Mouse (Mus musculus) left cerebral cortex, postnatal 10 days (tissue): ENCODE measurements around the gene Rgp1. TPM values are rescaled to one million over a fixed set of nuclear protein-coding genes. Genes with fewer than 3 reads are reported as not detected.

Experiments used
- DNase-seq, 2 experiments: peaks; one replicate each; pipeline ENCODE4 v3.0.0; 2021 to 2022; ENCODE audit warnings: low spot score in 2 of 2, mixed read lengths in 1 of 2; ENCODE audit errors: extremely low spot score in 1 of 2
- intact Hi-C: fragments of 180-260 bp; cut with DNase I; formaldehyde crosslinking; loops from one replicate; pipeline ENCODE4 v1.15.1; 2025
- total RNA-seq, 2 experiments: library from RNA; stranded (reverse); gene quantifications; 2 replicates each; pipeline ENCODE4 v1.2.3; 2021

The Rgp1 gene
- total RNA-seq, 2 experiments from 2014 or later: 48.5 to 49.7 TPM

DNA sequence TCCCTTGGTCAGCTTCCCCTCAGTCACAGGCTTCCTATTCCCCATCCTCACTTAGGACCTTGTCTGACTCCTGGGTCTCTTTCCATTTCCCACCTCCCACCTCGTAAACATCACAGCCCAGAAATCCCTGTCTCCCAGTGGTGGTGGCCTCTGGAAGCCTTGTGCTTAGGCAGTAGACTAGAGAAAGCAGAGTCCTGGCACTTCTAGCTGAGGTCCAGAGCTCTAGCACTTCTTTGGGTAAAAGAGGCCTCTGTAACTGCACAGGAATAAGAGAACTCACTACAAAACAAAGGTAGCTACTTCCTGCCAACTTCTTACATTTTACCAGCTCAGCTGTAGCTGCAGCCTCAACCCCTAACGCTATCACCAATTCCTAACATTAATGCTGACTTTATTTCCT, 17.5 kb upstream of the Rgp1 start:
- intact Hi-C loops: no loop called here
- DNase-seq: no peak

- intact Hi-C loops: no loop called here
Measured at GRCm38 (mm10) chr4:43561436-43561996, 17.0 kb upstream of the Rgp1 start.

DNA sequence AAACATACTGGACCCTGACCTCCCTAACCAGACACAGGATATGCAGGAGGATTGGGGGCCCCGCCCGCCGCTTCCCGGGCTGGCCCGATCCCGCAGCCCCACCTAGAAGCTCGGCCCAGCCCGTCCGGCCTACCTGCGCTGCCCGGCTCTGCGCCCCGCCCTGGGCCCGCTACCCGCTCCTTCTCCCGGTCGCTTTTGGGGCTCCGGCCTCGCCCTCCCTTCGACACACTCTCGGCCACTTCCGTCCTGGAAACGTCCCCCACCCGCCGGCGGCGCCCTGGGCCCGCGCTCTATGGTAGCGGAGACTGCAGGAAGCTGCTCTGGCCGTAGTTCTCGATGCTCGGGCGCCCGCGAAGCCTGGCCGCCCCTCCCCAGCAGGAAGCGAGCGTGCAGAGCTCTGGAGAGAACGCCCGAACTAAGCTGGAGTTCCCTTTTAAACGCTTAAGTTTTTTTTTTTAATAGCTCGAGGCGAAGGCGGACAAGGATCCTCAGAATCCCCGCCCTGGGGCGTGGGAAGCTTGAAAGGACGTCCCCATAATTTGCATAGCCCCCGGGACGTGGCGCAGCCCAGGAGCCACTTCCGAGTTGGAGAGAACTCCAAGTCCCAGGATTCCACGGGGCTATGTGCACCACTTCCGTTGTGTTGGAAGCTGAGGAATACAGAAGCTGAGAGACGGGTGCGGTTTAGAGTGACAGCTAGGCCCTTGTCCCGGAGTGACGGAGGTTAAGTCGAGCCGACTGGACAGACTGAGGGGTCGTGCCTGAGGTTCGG, 16.3 kb upstream of the Rgp1 start, which contains the start of the genes Creb3 and Tln1:
Gene Creb3, plus strand, starts transcription at position 336 of the 772 bp plus-strand sequence.
Gene Tln1, minus strand, starts transcription at position 695 of the 772 bp plus-strand sequence.
- DNase-seq: peak; percentile 94 to 95
- intact Hi-C loops: no loop called here

More at GRCm38 (mm10) chr4:43561436-43561996, 17.0 kb upstream of the Rgp1 start:
- DNase-seq: no peak

GRCm38 (mm10) chr4:43562769-43563600, 15.5 kb upstream of the Rgp1 start:
- intact Hi-C loops: no loop called here
- no peak for DNase-seq

DNA sequence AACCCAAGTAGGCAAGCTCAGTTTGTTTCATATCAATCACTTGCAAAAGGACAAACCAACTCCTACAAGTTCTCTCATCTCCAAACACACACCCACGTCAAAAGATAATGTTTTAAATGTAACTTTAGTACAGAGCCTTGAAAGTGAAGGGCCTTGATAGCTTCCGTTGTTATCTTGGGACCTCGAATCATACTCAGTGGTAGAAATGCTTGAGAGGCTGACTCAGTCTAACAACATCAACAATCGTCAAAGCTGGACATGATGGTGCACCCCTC, 15.0 kb upstream of the Rgp1 start:
- no peak for DNase-seq
- intact Hi-C loops: no loop called here

DNA sequence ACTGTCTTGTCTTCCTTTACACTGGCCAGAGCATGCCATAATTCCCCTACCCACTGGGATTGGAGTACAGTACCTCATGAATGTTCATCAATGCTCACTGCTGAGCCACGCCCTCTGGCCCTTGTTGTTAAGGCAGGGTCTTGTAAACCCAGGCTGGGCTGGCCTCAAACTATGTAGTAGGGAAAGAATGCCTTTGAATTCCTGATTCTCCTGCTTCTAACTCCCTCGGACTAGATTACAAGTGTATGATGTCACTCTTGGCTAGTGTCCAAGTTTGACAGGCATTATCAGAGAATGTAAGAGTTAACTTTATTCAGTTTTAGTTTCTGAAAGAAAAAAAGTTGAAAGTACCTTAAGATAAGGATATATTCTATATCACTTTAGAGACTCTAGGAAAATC, 14.3 kb upstream of the Rgp1 start:
- DNase-seq: no peak
- intact Hi-C loops: no loop called here

DNA sequence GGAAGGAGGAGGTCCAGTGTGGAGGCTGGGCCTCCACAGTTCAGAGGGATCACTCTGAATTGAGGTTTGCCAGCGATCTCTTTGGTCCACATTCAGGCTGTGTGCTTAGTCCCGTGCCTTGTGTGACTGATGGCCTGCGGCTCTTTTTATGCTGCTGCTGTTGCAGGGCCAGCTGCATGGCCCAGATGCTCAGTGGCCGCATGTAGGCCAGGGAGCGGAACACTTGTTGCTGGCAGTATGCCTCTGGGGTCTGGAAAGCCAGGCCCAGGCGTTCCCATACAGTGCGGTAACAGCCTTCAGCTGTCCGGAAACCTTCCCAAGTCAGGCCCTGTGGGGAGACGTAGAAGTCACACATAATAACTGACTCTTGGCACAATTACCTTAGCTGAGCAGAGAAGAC, 11.4 kb upstream of the Rgp1 start:
- DNase-seq: no peak
- intact Hi-C loops: no loop called here

DNA sequence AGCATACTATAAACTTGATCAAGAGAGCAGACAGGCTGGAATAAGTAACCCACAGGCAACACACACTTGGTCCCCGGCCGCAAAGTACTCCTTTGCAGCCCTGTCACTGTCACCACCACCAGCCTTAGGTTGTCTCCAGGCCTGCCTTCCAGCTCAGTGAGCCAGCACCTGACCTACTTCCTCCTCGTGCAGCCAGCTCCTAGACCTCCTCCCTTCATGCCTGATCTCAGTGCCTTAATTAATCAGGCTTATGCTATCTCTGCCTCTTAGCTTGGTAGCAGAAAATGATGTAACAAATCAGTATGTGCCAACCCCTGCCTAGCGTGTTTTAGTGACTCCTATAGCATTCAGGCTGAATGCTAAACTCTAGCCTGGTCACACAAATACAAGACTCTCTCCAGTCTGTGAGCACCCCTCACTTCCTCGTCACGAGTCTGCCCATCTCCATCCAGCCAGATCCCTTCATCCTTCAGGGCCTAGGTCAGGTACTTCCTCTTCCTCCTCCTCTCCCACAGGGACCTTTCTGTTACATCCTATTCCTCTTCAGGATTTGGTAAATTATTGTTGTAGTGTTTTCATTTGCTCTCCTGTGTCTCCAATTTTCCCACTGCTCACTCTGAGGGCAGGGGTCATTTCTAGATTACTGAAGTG, 7.0 kb upstream of the Rgp1 start:
- no peak for DNase-seq
- intact Hi-C loops: no loop called here

DNA sequence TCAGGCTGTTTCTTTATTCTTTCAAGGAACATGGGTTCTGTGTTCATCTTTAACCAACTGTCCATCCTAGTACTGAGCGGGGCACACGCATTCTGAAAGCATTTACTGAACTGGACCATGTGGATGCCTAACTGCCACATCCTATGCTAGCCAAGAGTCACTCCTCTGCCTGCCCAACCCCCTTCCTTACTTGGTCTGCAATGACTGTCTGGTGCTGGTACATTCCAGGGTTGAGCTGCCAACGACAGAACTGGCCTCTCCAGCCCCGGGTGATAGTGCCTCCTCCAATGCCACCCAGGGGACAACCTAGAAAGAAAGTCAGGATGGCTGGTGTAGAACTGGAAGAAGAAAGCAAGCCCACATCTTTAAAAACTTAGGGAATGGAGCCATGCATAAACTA, 5.0 kb upstream of the Rgp1 start:
- intact Hi-C loops: no loop called here
- DNase-seq: no peak

- DNase-seq: no peak
- intact Hi-C loops: no loop called here
Measured at GRCm38 (mm10) chr4:43575356-43575755, 3.2 kb upstream of the Rgp1 start.

DNA sequence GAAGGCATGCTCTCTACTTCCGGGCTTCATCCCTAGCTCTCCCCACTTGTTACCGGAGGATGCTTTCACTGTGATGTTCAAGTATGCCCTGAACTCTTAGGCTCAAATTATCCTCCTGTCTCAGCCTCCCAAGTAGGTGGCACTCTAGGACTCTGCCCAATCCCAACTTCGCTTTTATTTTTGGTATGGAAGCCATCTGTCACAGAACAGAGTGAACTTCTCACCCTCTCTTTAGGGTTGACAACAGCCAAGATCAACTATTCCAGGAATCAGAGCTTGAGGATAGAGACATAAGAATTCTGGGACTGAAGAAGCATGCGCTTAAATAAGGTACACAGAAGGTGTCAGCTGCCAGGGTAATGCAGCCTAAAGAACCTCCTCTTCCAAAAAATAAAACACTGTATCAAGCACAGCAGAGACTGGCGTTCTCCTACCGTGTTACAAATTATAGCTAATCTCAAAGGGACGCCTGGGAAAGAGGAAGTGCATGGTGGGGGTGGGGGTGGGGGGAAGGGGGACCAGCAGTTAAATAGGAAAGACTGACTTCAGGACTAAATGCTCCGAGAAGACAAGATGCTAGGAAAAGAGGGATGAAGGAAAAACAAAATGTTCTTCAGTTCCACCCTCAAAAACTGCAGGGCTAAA, 1.2 kb upstream of the Rgp1 start:
- intact Hi-C loops: no loop called here

DNA sequence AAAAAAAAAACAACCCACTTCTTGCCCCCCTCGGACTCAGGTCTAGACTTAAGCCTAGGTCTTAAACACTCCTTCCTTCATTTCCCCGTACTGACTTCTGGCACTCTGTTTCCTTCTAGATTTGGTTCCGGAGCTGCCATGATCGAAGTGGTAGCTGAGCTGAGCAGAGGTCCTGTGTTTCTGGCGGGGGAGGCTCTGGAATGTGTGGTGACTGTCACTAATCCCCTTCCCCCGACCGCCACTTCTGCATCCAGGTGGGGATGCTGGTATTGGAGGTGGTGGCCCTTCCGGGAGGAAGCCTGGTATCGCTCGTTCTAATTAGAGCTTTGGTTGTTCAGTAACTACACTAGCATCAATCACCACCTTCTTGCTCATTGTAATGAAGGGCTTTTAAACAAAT, 741 bp downstream of the Rgp1 start:
- no peak for DNase-seq
- intact Hi-C loops: no loop called here

More for the DNA sequence above, 1.2 kb upstream of the Rgp1 start:
- DNase-seq: no peak

DNA sequence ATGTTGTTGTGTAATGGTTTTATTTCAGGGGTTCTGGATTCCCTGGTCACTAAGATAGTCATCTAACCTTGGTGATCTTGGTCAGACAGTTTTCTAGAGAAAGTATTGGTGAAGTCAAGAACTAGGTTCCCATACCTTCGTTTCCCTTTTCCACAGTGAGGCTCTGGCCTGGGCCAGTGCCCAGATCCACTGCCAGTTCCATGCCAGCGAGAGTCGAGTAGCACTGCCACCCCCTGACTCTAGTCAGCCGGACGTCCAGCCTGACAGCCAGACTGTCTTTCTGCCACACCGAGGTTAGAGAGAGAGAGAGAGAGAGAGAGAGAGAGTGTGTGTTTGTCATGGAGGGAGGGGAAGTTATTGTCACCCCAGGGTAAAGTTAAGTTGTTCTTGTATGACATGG, 1.2 kb downstream of the Rgp1 start:
- intact Hi-C loops: no loop called here
- DNase-seq: no peak

DNA sequence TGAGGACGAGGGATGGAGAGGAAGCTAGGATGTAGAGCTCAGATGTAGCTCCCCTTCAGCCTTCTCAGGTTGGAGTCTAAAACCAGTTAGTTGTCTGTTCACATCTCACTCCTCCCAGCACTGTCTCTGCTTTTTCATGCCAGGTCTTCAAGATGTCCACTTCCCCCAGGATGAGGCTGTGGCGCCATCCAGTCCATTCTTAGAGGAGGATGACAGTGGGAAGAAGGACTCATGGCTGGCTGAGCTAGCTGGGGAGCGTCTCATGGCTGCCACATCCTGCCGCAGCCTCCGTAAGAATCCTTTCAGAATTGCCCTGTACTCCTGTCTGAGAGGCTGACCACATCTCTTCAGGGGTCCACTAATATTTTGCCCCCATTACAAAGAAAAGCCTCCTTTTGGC, 2.2 kb downstream of the Rgp1 start:
- intact Hi-C loops: no loop called here
- no peak for DNase-seq

GRCm38 (mm10) chr4:43581381-43581780, 2.9 kb downstream of the Rgp1 start:
- intact Hi-C loops: no loop called here
- DNase-seq: no peak

DNA sequence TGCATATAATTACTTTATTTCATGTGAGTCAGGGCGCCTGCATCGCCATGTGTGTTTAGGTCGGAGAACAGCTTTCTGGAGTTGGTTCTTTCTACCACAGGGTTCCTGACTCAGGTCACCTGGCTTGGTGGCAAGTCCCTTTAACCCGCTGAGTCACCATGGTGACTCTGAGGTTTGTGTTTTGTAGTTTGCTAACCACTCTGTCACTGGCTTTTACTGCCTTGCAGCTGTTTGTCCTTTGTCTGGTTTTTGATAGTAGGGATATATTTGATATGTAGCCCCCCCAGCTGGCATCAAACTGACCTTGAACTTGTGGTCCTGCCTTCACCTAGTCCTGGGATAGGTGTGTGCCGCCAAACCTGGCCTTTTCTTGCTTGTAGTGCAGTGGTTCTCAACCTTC, 3.7 kb downstream of the Rgp1 start:
- no peak for DNase-seq

DNA sequence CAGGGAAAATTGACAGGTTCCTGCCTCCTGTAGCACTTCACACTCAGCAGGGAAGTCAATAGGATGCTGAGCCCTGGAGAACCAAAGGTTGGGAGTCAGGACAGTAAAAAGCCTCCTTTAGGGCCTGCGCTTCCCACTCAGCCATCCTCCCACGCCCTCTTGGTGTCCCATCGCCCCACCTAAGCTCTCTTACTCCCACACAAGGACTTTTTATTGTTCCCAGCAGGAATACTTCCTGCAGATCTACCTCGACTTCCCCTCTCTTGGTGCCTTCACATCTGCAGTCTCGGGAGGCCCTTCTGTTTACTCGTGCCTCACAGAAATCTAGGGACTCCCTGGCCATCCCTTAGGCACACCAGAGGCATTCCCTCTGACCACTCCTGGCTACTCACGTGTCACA, 4.9 kb downstream of the Rgp1 start:
- intact Hi-C loops: no loop called here
- DNase-seq: no peak

More for the DNA sequence above, 3.7 kb downstream of the Rgp1 start:
- intact Hi-C loops: no loop called here

GRCm38 (mm10) chr4:43584444-43585416, 6.2 kb downstream of the Rgp1 start, which contains the start of gene Msmp:
TSS of gene Msmp (minus strand) at chr4:43584494.
- DNase-seq: peak in 1 of 2 experiments; percentile 37
- intact Hi-C loops: no loop called here
